Mouse (Mus musculus) cerebellum, postnatal 36 days (tissue): ENCODE measurements at regions not wholly inside any gene's neighbourhood (a gene's known extent, or its start where the extent isn't known, plus 50 kb on each side); places are given as distances from the start of the nearest gene placed in this dataset.

Experiments used
- DNase-seq, 2 experiments: peaks; one replicate each; pipeline ENCODE4 v3.0.0; 2021 to 2022; ENCODE audit warnings: mixed read lengths in 2 of 2

GRCm38 (mm10) chr13:107126636-107127035, 104.7 kb upstream of the Kif2a start:
- no peak for DNase-seq

GRCm38 (mm10) chr13:107124130-107124668, 102.3 kb upstream of the Kif2a start:
- no peak for DNase-seq

- DNase-seq = peak; percentile 80 to 88
Measured at GRCm38 (mm10) chr13:107113949-107114690, 92.2 kb upstream of the Kif2a start.

GRCm38 (mm10) chr13:107108045-107108444, 86.1 kb upstream of the Kif2a start:
- no peak for DNase-seq

GRCm38 (mm10) chr13:107107572-107107971, 85.6 kb upstream of the Kif2a start:
- no peak for DNase-seq

- DNase-seq = peak; percentile 17 to 31
Measured at GRCm38 (mm10) chr13:107105510-107105909, 83.6 kb upstream of the Kif2a start.

GRCm38 (mm10) chr13:107101598-107101997, 79.7 kb upstream of the Kif2a start:
- DNase-seq = peak; percentile 55 to 63

- DNase-seq = no peak
Measured at GRCm38 (mm10) chr13:107100852-107101325, 79.0 kb upstream of the Kif2a start.

- no peak for DNase-seq
Measured at GRCm38 (mm10) chr13:107100116-107100515, 78.2 kb upstream of the Kif2a start.

- DNase-seq = no peak
Measured at GRCm38 (mm10) chr13:107097005-107097404, 75.1 kb upstream of the Kif2a start.

- no peak for DNase-seq
Measured at GRCm38 (mm10) chr13:107094976-107095716, 73.2 kb upstream of the Kif2a start.

GRCm38 (mm10) chr13:107094487-107094886, 72.6 kb upstream of the Kif2a start:
- no peak for DNase-seq

- no peak for DNase-seq
Measured at GRCm38 (mm10) chr13:107093683-107094082, 71.8 kb upstream of the Kif2a start.

- DNase-seq = no peak
Measured at GRCm38 (mm10) chr13:107088198-107088597, 66.3 kb upstream of the Kif2a start.

- no peak for DNase-seq
Measured at GRCm38 (mm10) chr13:107087355-107087754, 65.4 kb upstream of the Kif2a start.

- no peak for DNase-seq
Measured at GRCm38 (mm10) chr13:107078085-107078484, 56.2 kb upstream of the Kif2a start.

- no peak for DNase-seq
Measured at GRCm38 (mm10) chr13:107074917-107075316, 53.0 kb upstream of the Kif2a start.

GRCm38 (mm10) chr13:107073039-107073620, 51.2 kb upstream of the Kif2a start:
- peak; percentile 14 to 21 for DNase-seq

- no peak for DNase-seq
Measured at GRCm38 (mm10) chr13:107072345-107073038, 50.6 kb upstream of the Kif2a start.
